Mouse (Mus musculus): Measurements from ENCODE around the gene Camp.

DNA sequence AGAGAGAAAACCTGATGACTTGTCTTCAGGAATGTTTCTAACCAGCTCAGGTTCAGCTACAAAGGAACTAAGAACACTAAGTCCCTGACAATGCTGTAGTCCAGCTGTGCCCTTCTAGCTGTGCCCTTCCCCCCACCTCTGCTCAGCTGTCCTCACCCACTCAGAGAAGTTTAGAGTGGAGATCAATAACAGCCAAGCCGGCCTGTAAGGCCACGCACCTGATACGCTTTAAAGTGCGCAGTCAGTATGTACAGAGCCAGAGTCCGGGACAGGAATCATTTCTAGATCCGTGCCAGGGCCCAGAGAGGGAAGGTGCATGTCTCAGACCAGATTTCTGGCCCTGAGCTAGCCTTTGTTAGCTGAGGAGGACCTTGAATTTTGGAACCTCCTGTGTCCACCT, 6.5 kb upstream of the Camp start:
- TF ChIP-seq ZNF384 (IDR thresholded peaks at IDR 0.05; ENCODE audit: low read depth, low read length) = no peak
- no peak for TF ChIP-seq MAFK (IDR thresholded peaks at IDR 0.05; ENCODE audit: insufficient read depth, low read depth, low read length)
- no peak for TF ChIP-seq HCFC1 (IDR thresholded peaks at IDR 0.05; ENCODE audit: borderline replicate concordance, insufficient read depth, low read length)

Measured in ES-E14 (cell line).